Mouse (Mus musculus): ENCODE data around the gene Adamts8.

Adamts8 gene

DNA sequence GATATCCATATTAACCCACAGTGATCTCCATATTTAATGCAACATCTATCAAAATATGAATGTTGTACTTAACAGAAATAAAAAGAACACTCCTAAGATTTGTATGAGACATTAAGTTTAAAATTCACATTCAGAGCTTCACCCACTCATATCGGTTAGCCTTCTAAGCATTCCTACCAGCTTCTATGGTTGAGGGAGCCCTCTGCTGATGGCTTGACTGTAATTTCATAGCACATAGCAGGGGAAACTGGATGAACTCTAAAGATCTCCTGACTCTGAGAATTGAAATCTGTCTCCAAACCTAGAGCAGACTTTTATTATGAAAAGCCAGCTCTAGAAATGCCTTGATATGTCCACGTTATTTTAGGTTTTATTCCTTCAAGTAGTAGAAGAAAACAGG, 38.1 kb downstream of the Adamts8 start:
- no peak for DNase-seq (ENCODE audit: low read depth, low spot score)

DNA sequence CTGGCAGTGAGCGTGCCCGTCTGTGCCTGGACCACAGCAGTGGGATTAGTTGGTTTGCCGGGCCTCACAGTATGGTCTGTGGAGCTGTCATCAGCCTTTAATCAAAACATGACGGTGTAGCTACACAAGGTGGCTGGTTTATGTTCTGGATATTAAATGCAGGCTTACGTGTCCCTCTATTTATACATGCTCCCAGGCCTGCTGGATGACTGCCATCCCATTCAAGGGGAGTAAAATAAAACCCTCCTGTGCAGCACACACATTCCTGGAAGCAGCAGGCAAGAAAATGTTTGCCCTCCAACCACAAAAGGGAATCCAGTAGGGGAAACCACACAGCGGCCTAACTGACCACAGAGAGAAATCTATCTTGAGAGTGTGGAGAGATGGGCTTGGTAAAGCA, 43.4 kb downstream of the Adamts8 start:
- DNase-seq (ENCODE audit: low read depth, low spot score), result no peak

DNA sequence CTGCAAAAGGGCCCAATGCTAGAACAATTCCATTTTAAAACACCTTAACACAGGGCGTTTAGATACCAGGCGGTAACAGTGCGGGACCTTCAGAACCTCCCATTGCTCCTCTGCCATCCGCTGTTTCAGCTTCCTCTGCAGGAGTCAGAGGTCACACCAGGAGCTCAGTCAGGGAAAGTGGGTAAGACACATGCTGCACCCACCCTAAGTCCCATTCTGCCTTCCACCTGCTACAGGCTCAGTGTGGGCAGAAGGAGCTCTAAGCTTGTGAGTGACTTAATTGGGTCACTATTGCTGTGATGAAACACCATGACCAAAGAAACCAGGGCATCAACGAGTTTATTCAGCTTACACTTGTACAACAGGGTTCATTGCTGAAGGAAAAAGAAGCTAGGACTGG, 50.7 kb downstream of the Adamts8 start:
- no peak for DNase-seq (ENCODE audit: low read depth, low spot score)

DNA sequence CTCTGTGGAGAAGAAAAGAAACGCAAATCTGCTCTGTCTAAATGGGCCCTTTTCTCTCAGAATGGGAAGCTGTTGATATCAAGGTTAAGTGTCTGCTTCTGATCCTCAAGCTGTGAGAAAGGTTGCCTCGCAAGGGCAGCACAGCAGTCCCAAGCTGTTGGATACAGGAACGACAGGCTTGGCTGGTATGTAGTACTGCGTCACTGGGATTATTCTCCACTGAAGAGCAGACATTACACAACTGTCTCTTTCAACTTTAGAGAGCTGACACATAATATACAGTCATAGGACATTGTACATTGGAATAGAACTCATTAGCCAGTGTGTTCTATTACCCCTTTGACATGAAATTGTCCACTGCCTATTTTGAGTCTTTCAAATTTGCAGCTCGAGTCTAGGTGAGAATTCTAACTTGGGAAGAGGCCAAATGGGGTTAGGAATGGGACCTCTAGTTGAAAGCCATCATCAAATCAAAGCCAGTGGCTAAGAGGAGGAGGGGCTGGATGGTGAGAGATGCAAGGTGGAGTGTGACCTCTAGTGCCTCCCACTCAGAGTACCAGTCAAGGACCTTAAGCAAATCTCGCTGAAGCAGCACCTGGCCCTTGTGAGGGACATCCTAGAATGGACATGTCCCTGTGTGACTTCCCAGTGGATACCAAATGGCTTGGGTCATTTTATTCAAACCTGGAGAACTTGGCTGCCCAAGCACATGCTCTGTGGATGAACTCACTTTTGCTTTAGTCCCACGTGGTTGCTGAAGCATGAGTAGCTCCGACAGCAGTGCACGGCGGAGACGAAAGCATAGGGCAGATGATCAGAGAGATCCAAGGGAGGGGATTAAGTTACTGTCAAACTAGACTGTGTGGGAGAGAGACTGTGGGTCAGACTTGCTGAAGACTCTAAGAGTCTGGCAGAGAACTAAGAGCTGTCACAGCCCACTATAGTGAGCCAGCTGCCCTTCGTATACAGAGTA, 54.5 kb downstream of the Adamts8 start:
- no peak for DNase-seq (ENCODE audit: low read depth, low spot score)

DNA sequence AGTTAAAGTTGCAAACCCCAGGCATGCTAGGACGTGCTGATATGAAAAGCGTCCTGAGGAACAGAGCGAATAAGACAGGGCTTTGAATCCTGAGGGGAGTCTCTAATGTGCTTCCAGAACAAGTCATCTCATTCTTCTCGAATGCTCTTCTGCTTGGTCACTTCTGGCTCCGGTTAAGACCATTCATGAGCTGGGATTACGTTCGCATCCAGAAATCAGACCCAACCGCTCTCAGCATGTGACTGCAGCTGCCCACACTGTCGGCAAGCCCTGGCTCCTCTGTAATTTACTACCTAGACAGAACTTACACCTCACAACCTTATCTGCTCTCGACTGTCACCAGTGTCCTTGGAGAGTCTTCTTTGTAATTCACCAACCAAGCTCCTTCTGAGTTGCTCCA, 58.3 kb downstream of the Adamts8 start:
- no peak for DNase-seq (ENCODE audit: low read depth, low spot score)

DNA sequence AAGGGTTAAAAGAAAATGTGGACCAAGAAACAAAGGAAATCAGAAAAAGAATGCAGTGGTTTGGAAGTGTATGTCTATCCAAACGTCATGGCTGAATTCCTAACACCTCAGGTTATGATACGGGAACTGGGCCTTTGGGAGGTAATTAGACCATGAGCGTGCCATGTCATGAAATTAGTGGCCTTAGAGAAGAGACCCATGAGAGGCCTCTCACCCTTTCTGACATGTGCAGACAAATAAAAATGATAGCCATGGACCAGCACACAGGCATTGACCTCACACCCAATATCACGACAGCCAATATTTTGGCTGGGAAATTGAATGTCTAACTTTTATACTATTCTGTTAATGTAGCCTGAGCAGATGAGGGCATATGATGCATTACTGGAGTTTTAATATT, 60.2 kb downstream of the Adamts8 start:
- no peak for DNase-seq (ENCODE audit: low read depth, low spot score)

DNA sequence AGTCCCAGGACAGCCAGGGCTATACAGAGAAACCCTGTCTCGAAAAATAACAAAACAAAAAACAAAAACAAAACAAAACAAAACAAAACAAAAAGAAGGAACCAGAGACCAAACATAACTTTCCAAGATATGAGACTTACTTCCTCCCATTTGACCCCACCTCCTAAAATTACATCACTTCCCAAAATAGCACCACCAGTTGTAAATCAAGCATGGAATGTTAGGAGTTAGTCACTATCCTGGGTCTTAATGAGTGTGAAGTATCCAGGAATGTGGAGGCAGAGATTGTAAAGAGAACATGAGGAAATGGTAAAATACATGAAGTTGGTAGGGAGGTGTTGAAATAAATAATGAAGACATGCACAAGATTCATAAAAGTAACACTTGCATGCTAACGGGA, 67.0 kb downstream of the Adamts8 start:
- no peak for DNase-seq (ENCODE audit: low read depth, low spot score)

DNA sequence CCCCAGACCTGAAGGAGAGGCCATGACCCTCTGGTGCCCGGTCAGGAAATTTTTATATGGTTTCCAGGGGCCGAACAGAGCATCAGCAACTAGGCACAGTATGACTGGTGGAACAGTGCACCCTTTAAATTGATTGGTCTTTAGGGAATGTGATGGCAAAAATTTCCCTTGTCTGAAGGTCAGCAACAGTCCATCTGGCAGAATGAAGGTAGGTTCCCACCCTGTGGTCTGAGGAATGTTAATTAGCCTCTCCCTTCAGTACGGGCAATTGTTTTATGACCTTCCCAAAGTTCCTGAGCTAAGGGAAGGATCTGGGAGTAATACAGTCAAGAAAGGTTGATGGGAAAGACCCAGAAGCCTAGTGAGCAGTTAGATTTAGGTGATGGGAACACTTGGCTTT, 67.7 kb downstream of the Adamts8 start:
- DNase-seq (ENCODE audit: low read depth, low spot score), result no peak

DNA sequence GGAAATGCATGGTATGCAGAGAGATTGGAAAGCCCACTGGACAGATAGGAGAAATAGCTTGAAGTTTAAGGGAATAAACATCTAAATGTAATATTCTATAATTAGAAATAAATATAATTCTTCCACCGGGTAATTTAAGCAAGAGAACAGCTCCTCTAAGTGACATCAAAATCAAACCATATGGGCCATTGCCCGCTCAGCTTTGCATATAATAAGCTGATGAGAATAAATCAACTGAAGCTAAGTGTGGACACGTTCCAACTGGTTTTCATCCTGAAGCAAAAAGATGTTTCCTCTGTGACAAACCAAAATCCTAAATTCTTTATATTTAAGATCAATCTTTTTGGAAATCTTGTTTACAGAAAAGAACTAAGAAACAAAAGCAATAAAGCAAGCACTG, 68.4 kb downstream of the Adamts8 start:
- no peak for DNase-seq (ENCODE audit: low read depth, low spot score)

DNA sequence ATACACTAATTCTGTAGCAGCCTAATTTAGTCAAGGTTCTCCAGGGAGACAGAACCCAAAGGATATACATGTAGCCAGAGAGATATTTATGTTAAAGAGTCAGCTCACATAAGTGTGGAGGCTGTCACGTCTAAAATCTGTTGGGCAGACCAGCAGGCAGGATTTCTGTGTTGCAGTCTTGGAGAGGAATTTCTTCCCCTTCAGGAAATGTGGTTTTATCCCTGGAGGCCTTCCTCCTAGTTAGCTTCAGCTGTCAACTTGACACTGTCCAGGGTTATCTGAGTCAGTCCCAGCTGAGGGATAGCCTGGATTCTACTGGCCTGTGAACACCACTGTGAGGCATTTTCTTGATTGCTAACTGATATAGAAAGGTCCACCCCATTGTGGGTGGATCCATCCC, 69.2 kb downstream of the Adamts8 start:
- no peak for DNase-seq (ENCODE audit: low read depth, low spot score)

DNA sequence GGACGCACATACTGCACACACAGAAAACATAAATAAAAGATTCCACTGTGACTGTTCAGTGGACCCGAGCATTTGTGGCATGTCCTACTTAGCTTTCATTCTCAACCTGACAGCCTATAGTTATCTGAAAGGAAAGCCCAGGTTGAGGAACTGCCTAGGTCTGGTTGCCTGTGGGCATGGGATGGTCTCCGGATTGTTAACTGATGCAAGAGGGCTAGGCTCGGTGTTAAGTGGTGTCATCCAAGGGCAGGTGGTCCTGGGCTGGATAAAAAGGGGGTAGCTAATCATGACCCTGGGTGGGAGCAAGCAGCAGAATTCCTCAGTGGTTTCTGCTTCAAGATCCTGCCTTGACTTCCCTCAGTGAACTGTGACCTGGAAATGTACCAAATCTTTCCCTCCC, 70.3 kb downstream of the Adamts8 start:
- DNase-seq (ENCODE audit: low read depth, low spot score), result no peak

DNA sequence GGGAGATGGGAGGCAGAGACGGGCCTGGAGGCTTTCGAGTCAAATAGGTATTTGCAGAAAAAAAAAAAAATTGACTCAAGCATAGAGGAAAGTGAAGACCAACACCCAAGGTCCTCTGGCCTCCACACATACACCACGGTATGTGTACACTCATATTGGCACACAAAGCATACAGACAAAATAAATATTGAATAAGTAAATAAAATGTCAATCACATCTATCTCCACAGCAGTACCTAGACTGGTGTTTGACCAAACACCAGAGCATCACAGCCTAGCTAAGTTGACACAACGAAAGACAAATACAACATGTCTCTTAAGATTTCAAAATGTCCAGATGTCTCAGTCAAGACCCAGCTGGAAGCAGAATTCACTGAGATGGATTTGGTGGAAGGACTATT, 71.1 kb downstream of the Adamts8 start:
- no peak for DNase-seq (ENCODE audit: low read depth, low spot score)
